Mouse (Mus musculus): ENCODE data around the gene Notch4. TPM values are rescaled to one million over a fixed set of nuclear protein-coding genes. Genes with fewer than 3 reads are reported as not detected.

Notch4 gene
- total RNA-seq, 2 experiments from 2014 or later, result 20.1 to 37.0 TPM

- DNase-seq, result no peak
Observed at GRCm38 (mm10) chr17:34593752-34594525, 29.9 kb downstream of the Notch4 start.

GRCm38 (mm10) chr17:34596098-34596497 is 32.0 kb downstream of the Notch4 start:
- no peak for DNase-seq

GRCm38 (mm10) chr17:34597566-34598095 is 33.6 kb downstream of the Notch4 start, which contains the start of gene Ager:
Gene Ager (plus strand): TSS chr17:34597862.
- DNase-seq, result no peak

GRCm38 (mm10) chr17:34599891-34600290 is 35.8 kb downstream of the Notch4 start:
- DNase-seq, result no peak

GRCm38 (mm10) chr17:34601796-34602195 is 37.7 kb downstream of the Notch4 start:
- DNase-seq, result no peak

GRCm38 (mm10) chr17:34603375-34604060 is 39.5 kb downstream of the Notch4 start, which contains the start of gene Rnf5:
Gene Rnf5 (minus strand): TSS chr17:34603690.
- peak; percentile 97 for DNase-seq

GRCm38 (mm10) chr17:34604061-34604508 is 40.0 kb downstream of the Notch4 start, which contains the start of gene Agpat1:
Gene Agpat1 (plus strand): TSS chr17:34604262.
- peak; percentile 99 for DNase-seq

GRCm38 (mm10) chr17:34604511-34605237 is 40.6 kb downstream of the Notch4 start:
- DNase-seq, result peak; percentile 67 to 68

- peak; percentile 98 to 99 for DNase-seq
Observed at GRCm38 (mm10) chr17:34605609-34606008, 41.5 kb downstream of the Notch4 start.

GRCm38 (mm10) chr17:34606186-34607039 is 42.3 kb downstream of the Notch4 start:
- peak; percentile 29 to 38 for DNase-seq

- DNase-seq, result no peak
Observed at GRCm38 (mm10) chr17:34607997-34608396, 43.9 kb downstream of the Notch4 start.

GRCm38 (mm10) chr17:34611050-34611449 is 47.0 kb downstream of the Notch4 start:
- DNase-seq, result no peak

- no peak for DNase-seq
Observed at GRCm38 (mm10) chr17:34613054-34613645, 49.1 kb downstream of the Notch4 start.

GRCm38 (mm10) chr17:34613830-34614229 is 49.8 kb downstream of the Notch4 start:
- no peak for DNase-seq

GRCm38 (mm10) chr17:34615871-34616270 is 51.8 kb downstream of the Notch4 start, which contains the start of gene Egfl8:
Gene Egfl8 (minus strand): TSS chr17:34615971.
- DNase-seq, result no peak

- DNase-seq, result peak; percentile 81 to 85
Observed at GRCm38 (mm10) chr17:34618999-34619398, 54.9 kb downstream of the Notch4 start.

- DNase-seq, result no peak
Observed at GRCm38 (mm10) chr17:34621006-34621405, 56.9 kb downstream of the Notch4 start.

GRCm38 (mm10) chr17:34623161-34623560 is 59.1 kb downstream of the Notch4 start:
- no peak for DNase-seq

- no peak for DNase-seq
Observed at GRCm38 (mm10) chr17:34624981-34625380, 60.9 kb downstream of the Notch4 start.

GRCm38 (mm10) chr17:34626062-34626772 is 62.1 kb downstream of the Notch4 start:
- no peak for DNase-seq

Data from adrenal gland, postnatal 36 days (tissue).